Mouse (Mus musculus) CH12.LX (cell line): ENCODE data around the gene Scube3.
A peak's percentile ranks its signal among the peaks of the same experiment; 100 is the strongest.

Experiments used
- BHLHE40 ChIP-seq: IDR thresholded peaks from 2 replicates; pipeline ENCODE4 v1.6.1; 2011; ENCODE audit warnings: mild to moderate bottlenecking, low read depth, low read length, improper control_type of control experiment
- CHD2 ChIP-seq: IDR thresholded peaks from 2 replicates; pipeline ENCODE4 v1.6.1; 2011; ENCODE audit warnings: low read length, improper control_type of control experiment
- CTCF ChIP-seq, 2 experiments: IDR thresholded peaks in 1 of 2; conservative IDR thresholded peaks in 1 of 2; 2 replicates each; pipeline ENCODE4 v1.5.1; 2011 to 2012; ENCODE audit warnings: low read depth in 2 of 2, low read length in 2 of 2, improper control_type of control experiment in 1 of 2, inconsistent platforms in 1 of 2, mild to moderate bottlenecking in 1 of 2, moderate library complexity in 1 of 2
- EP300 ChIP-seq: IDR thresholded peaks from 2 replicates; pipeline ENCODE4 v1.6.1; 2011; ENCODE audit warnings: low read length, improper control_type of control experiment
- JUN ChIP-seq: IDR thresholded peaks from 2 replicates; pipeline ENCODE4 v1.6.1; 2011; ENCODE audit warnings: low read depth, mild to moderate bottlenecking, low read length, improper control_type of control experiment, moderate library complexity; ENCODE audit not compliant: insufficient read depth
- MAFK ChIP-seq: IDR thresholded peaks from 2 replicates; pipeline ENCODE4 v1.6.1; 2011; ENCODE audit warnings: low read length, improper control_type of control experiment; ENCODE audit not compliant: insufficient replicate concordance
- TCF12 ChIP-seq: IDR thresholded peaks from 2 replicates; pipeline ENCODE4 v1.6.1; 2014; ENCODE audit warnings: low read depth, mild to moderate bottlenecking, inconsistent platforms, low read length, improper control_type of control experiment

DNA sequence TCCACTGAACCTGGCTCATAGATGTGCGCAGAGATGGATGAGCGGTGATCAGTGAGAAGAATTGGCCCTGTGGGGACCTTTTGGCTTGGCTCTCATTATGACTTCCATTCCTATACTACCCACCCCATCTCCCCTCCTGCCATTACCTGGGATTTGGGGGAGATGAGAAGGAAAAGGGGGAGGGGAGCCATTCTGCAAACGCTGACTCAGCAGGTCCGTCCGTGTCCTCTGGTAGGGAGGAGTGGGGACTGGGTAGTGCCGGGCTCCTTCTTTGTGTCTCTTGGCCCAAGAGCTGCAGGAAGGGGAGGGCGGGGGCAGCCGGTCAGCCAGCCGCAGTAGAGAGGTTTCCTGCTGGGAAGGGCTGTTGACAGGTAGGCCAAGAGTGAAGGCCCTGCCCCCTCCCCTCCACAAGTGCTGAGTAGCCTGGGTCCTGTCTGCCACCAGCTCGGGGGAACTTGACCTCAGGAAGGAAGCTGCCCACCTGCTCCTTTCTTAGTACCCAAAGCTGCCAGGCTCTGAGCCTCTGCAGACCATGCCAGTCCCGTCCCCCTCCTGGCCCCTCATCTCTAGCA is 19.5 kb downstream of the Scube3 start:
- no peak for TF ChIP-seq EP300
- TF ChIP-seq CTCF (conservative IDR thresholded peaks at IDR 0.05 in 1 of 2, IDR thresholded peaks at IDR 0.05 in 1 of 2; ENCODE audit: low read depth in 2 of 2, low read length in 2 of 2): no peak
- no peak for TF ChIP-seq BHLHE40
- peak; percentile 69; the same call in 1 of the 2 replicates for TF ChIP-seq MAFK
- no peak for TF ChIP-seq TCF12
- TF ChIP-seq CHD2: no peak
- no peak for TF ChIP-seq JUN
